Mouse (Mus musculus) neural tube, embryonic 11.5 days (tissue): ENCODE data around the gene Dnah7a. TPM values are rescaled to one million over a fixed set of nuclear protein-coding genes. Genes with fewer than 3 reads are reported as not detected.
"Not testable (repeated sequence)": the region's sequence is repeated elsewhere in the genome, so short reads cannot be mapped to it uniquely, and the experiment has no call there.

Experiments
- ATAC-seq: fragments of 200-750 bp; cut with Nextera tagmentation; 2 replicates; pipeline ENCODE4 v1.8.0; 2017; ENCODE audit warnings: moderate number of reproducible peaks, mild to moderate bottlenecking, moderate TSS enrichment, moderate library complexity; ENCODE audit not compliant: insufficient read depth, low FRiP score, low TSS enrichment
- DNase-seq: peaks from one replicate; pipeline ENCODE4 v3.0.0-alpha.2; 2015; ENCODE audit warnings: low spot score
- H3K27ac ChIP-seq: fragments of 300-500 bp; sonication (generic); 2 replicates; pipeline ENCODE4 v1.5.1; 2014; ENCODE audit warnings: low read depth, mild to moderate bottlenecking, low read length
- H3K27me3 ChIP-seq: fragments of 300-500 bp; sonication (generic); 2 replicates; pipeline ENCODE4 v1.6.1; 2014; ENCODE audit warnings: mild to moderate bottlenecking, low read length, mixed read lengths; ENCODE audit not compliant: control insufficient read depth, insufficient read depth
- H3K36me3 ChIP-seq: fragments of 300-500 bp; sonication (generic); 2 replicates; pipeline ENCODE4 v1.6.1; 2014; ENCODE audit warnings: mild to moderate bottlenecking, low read length, moderate library complexity, mixed read lengths; ENCODE audit not compliant: control insufficient read depth, insufficient read depth
- H3K4me1 ChIP-seq: fragments of 300-500 bp; sonication (generic); 2 replicates; pipeline ENCODE4 v1.6.1; 2014; ENCODE audit warnings: low read length, mixed read lengths; ENCODE audit not compliant: control insufficient read depth, insufficient read depth
- H3K4me2 ChIP-seq: fragments of 300-500 bp; sonication (generic); 2 replicates; pipeline ENCODE4 v1.6.1; 2014; ENCODE audit warnings: low read depth, mild to moderate bottlenecking, moderate library complexity
- H3K4me3 ChIP-seq: fragments of 300-500 bp; sonication (generic); 2 replicates; pipeline ENCODE4 v1.5.1; 2014; ENCODE audit warnings: low read depth, low read length
- H3K9ac ChIP-seq: fragments of 300-500 bp; sonication (generic); 2 replicates; pipeline ENCODE4 v1.6.1; 2014; ENCODE audit warnings: mild to moderate bottlenecking, low read length
- H3K9me3 ChIP-seq: fragments of 300-500 bp; sonication (generic); 2 replicates; pipeline ENCODE4 v1.6.1; 2016; ENCODE audit warnings: low read length; ENCODE audit not compliant: control insufficient read depth
- WGBS: fragments of 180-500 bp; shearing (Covaris S2); extraction: QIAGEN DNeasy Blood & Tissue Kit; methylation state at CpG from one replicate; pipeline ENCODE4 v1.1.7; 2014; 5-methylcytosine and 5-hydroxymethylcytosine counted together
- polyA plus RNA-seq: library from polyadenylated mRNA; unstranded; fragments of >200 nt; fragmentation: Nextera tagmentation; extraction: Ambion mirVana; gene quantifications from 2 replicates; pipeline ENCODE4 v1.2.1, GENCODE M21; 2014

Gene Dnah7a
- polyA plus RNA-seq, 1 experiment from 2014 or later = 8.1 TPM

DNA sequence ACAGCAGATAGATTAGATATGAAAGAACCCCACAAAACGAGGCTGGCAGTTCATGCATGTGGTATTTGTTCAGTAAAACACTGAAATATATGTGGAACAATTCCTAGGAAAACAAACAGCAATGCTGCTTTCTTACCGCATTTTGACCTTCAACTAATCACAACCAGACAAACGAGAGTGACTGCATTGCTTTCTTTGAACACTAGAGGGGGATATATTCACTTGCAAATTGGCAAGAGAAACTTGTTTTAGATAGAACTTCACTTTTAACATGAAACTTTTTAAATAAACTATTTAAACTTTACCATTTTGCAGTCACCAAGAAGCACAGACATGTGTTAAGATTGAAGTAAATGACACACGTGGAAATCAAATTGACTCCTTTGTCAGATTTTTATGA lies 8.9 kb upstream of the Dnah7a start:
- Histone ChIP-seq H3K4me3 (no peak overlapping the region), H3K27ac (no peak overlapping the region), H3K9ac (no peak overlapping the region), H3K4me1 (no peaks in the 10 kb centered on the region), H3K4me2 (no peak overlapping the region), H3K36me3 (no peaks in the 10 kb centered on the region), H3K27me3 (no peaks in the 10 kb centered on the region), H3K9me3 (no peaks in the 10 kb centered on the region)
- no peak for ATAC-seq
- no peak for DNase-seq
- 8% methylated on average over 4 of the region's 4 CpGs for WGBS

- H3K27me3 ChIP-seq, H3K27ac ChIP-seq, H3K4me2 ChIP-seq, DNase-seq, H3K9me3 ChIP-seq, H3K9ac ChIP-seq, H3K4me1 ChIP-seq, H3K4me3 ChIP-seq, H3K36me3 ChIP-seq: not testable (repeated sequence)
- 73% methylated on average over 2 of the region's 3 CpGs for WGBS
- peak; percentile 28; the same call in 1 of the 2 replicates for ATAC-seq
Observed at GRCm38 (mm10) chr1:53713383-53713782, 6.8 kb upstream of the Dnah7a start.

DNA sequence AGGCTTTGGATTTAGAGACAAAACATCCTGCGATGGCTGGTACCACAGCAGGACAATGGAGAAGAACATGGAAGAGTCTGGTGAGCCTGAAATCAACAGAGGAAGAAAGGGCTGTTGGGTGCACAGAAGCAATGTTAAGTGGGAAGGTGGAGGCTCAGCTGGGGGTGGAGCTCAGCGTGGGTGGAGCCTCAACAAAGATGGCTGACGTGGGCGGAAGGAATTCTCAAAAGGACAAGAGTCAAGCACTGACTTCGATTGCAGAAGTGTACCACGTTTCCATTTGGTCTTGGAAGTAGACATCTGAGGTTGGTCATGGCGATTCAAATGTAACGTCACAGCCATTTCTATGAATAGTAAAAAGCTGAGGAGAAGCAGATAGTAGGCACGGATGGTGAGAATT lies 4.5 kb upstream of the Dnah7a start:
- no peak for ATAC-seq
- DNase-seq = no peak
- Histone ChIP-seq H3K9me3 (no peaks in the 10 kb centered on the region), H3K27ac (no peak overlapping the region), H3K4me2 (no peak overlapping the region), H3K9ac (no peak overlapping the region), H3K4me3 (no peak overlapping the region), H3K27me3 (no peaks in the 10 kb centered on the region), H3K36me3 (no peaks in the 10 kb centered on the region), H3K4me1 (no peaks in the 10 kb centered on the region)
- 92% methylated on average over 9 of the region's 9 CpGs for WGBS

DNA sequence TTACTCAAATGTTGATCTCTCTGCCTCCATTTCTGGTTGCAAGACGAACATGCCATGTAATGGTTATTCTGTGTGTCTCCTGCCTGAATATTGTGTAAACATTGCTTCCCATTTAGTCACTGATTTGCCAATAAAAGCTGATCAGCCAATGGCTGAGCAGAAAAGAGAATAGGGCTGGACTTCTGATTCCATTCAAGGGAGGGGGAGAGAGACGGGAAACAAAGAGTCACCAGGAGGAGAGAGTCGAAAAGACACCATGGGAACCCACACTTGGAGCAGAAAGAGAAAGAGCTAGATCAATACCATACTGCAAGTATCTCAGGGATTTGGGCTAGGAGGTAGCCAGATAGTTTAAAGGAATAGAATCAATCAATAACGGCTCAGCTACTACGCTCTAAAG lies 3.0 kb upstream of the Dnah7a start:
- not testable (repeated sequence) for DNase-seq, H3K4me2 ChIP-seq, H3K9ac ChIP-seq, H3K4me1 ChIP-seq, H3K27me3 ChIP-seq, H3K36me3 ChIP-seq, H3K27ac ChIP-seq, H3K9me3 ChIP-seq, H3K4me3 ChIP-seq
- ATAC-seq = 0 out of 2 replicates have a peak, but pooled peaks have one; percentile 13
- 68% methylated on average over 5 of the region's 5 CpGs for WGBS

DNA sequence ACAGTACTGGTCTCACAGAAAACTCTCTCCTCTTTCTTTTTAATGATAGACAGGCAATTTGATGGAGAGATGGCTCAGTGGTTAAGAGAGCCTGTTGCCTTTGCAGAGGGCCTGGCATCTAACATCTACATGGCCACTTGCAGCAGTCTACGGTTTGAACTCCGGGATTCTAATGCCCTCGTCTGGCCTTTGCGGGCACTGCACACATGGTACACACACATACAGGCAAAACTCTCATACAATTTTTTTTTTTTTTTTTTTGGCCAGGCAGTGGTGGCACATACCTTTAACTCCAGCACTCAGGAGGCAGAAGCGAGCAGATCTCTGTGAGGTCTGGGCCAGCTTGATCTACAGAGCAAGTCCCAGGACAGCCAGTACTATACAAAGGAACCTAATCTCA lies 2.4 kb downstream of the Dnah7a start:
- DNase-seq (no peak), ATAC-seq (no peak)
- WGBS = 94% methylated on average over 5 of the region's 5 CpGs
- Histone ChIP-seq H3K36me3 (no peaks in the 10 kb centered on the region), H3K4me2 (no peak overlapping the region), H3K4me1 (no peaks in the 10 kb centered on the region), H3K27me3 (no peaks in the 10 kb centered on the region), H3K9ac (no peak overlapping the region), H3K4me3 (no peak overlapping the region), H3K27ac (no peak overlapping the region), H3K9me3 (no peaks in the 10 kb centered on the region)

DNA sequence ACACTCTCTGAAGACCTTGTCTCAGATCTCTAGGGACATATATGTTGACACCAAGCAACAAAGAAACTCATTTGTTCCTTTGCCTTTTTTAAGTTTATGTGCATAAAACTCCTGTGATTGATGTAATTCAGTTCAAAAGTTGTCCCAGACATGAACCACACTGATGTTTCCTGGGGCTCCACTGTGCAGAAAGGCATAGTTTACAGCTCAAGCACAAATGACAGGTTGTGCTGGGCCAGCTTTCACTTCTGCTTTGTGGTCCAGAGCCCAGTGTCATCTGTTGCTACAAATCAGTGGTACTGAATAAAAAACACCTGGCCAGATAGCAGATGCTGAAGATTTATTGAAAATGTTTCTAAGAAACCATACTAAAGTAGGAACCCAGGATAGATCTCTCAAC lies 42.3 kb downstream of the Dnah7a start:
- not testable (repeated sequence) for H3K4me1 ChIP-seq, DNase-seq, ATAC-seq, H3K36me3 ChIP-seq, H3K27ac ChIP-seq, H3K4me2 ChIP-seq, H3K27me3 ChIP-seq, H3K9me3 ChIP-seq, H3K4me3 ChIP-seq, H3K9ac ChIP-seq

DNA sequence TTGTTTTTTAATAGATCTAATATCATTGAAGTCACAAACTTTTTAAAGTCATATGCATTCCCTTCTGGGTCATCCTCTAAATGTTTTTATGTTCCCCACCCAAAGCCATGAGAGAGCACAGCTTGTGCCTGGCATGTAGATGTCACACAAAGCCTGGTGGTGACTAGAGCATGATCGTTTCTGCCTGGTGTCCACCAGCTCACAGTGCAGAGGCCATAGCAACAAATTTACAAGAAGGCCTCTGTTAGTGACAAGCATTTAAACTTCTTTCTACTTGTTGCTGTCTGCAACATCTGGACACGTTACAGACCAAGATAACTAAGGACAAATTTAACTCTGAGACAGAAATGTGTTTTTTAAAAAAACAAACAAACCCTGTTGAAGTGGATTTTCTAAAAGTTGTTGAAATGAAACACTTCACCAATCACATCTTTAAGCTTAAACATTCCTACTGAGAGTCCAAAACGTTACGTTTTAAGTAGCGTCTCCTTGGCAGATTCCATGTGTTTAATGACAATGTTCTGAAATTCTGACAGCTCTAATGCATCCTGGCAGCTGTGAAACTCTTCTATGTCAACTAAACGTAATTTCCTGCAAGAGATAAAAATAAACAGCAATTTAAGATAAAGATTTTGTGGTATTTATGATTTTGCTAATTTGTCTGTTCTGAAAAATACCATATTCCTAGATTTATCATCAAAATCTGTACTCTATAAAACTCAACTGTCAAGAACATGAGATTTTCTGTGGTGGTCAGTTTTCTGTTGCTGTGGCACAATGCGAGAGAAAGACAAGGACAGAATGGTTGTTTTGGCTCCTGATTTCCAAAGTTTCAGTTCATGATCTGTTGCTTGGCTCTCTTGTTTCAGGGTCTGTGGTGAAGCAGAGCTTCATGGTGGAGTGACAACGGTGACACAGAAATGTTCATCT lies 66.5 kb downstream of the Dnah7a start:
- H3K9ac ChIP-seq = no peak overlapping the region
- no peak overlapping the region for H3K27ac ChIP-seq
- H3K36me3 ChIP-seq = no peaks in the 10 kb centered on the region
- no peaks in the 10 kb centered on the region for H3K27me3 ChIP-seq
- DNase-seq = no peak
- no peaks in the 10 kb centered on the region for H3K9me3 ChIP-seq
- H3K4me3 ChIP-seq = no peak overlapping the region
- ATAC-seq = no peak
- H3K4me1 ChIP-seq = no peaks in the 10 kb centered on the region
- WGBS = 79% methylated on average over 8 of the region's 8 CpGs
- H3K4me2 ChIP-seq = no peak overlapping the region

DNA sequence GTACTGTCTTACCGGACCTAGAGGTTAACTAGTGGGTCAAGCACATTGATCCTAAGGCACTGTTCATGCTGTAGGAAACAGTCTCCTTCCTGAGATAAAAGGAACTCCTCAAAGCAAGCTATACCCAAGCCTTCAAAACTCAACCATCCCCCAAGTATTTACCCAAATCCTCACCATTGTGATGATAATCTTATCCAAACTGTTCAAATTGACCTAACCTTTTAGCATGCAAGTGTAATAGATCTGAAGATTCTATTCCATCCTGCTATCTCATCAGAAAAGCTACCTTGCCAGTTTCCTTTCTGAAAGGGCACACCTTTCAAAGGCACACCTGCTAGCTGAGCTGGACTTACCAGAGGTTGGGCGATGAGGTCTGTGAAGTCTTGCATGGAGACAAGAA lies 70.9 kb downstream of the Dnah7a start:
- DNase-seq, ATAC-seq, H3K9me3 ChIP-seq, H3K4me1 ChIP-seq, H3K36me3 ChIP-seq, H3K27ac ChIP-seq, H3K27me3 ChIP-seq, H3K9ac ChIP-seq, H3K4me2 ChIP-seq, H3K4me3 ChIP-seq: not testable (repeated sequence)
- 71% methylated on average over 2 of the region's 2 CpGs for WGBS

- not testable (repeated sequence) for DNase-seq, H3K36me3 ChIP-seq, H3K27me3 ChIP-seq, H3K4me1 ChIP-seq, H3K9me3 ChIP-seq, H3K4me2 ChIP-seq, H3K9ac ChIP-seq, H3K4me3 ChIP-seq, H3K27ac ChIP-seq
- peak; percentile 22 for ATAC-seq
Observed at GRCm38 (mm10) chr1:53632040-53632439, 74.5 kb downstream of the Dnah7a start.
